Mouse (Mus musculus) embryonic facial prominence, embryonic 14.5 days (tissue): ENCODE measurements around the gene Themis2. TPM values are rescaled to one million over a fixed set of nuclear protein-coding genes. Genes with fewer than 3 reads are reported as not detected.
A peak's percentile ranks its signal among the peaks of the same experiment; 100 is the strongest.

Experiments used
- ATAC-seq: fragments of 200-750 bp; cut with Nextera tagmentation; 2 replicates; pipeline ENCODE4 v1.8.0; 2017; ENCODE audit warnings: low read depth, moderate number of reproducible peaks, moderate TSS enrichment
- DNase-seq: peaks from one replicate; pipeline ENCODE4 v3.0.0-alpha.2; 2015; ENCODE audit warnings: low spot score
- H3K27ac ChIP-seq: fragments of 300-500 bp; sonication (generic); replicated peaks from 2 replicates; pipeline ENCODE4 v1.5.1; 2014; ENCODE audit warnings: low read depth, mild to moderate bottlenecking, low read length, moderate library complexity
- H3K27me3 ChIP-seq: fragments of 300-500 bp; sonication (generic); replicated peaks from 2 replicates; pipeline ENCODE4 v1.6.1; 2014; ENCODE audit warnings: low read length; ENCODE audit not compliant: control insufficient read depth, insufficient read depth
- H3K36me3 ChIP-seq: fragments of 300-500 bp; sonication (generic); 2 replicates; pipeline ENCODE4 v1.6.1; 2014; ENCODE audit warnings: low read length, mixed read lengths; ENCODE audit not compliant: control insufficient read depth, insufficient read depth
- H3K4me1 ChIP-seq: fragments of 300-500 bp; sonication (generic); 2 replicates; pipeline ENCODE4 v1.6.1; 2014; ENCODE audit warnings: antibody characterized with exemption, low read length; ENCODE audit not compliant: control insufficient read depth, insufficient read depth
- H3K4me2 ChIP-seq: fragments of 300-500 bp; sonication (generic); 2 replicates; pipeline ENCODE4 v1.6.1; 2014; ENCODE audit warnings: low read depth, mild to moderate bottlenecking, low read length, moderate library complexity, mixed read lengths
- H3K4me3 ChIP-seq: fragments of 300-500 bp; sonication (generic); 2 replicates; pipeline ENCODE4 v1.5.1; 2014; ENCODE audit warnings: low read depth, mild to moderate bottlenecking, low read length
- H3K9ac ChIP-seq: fragments of 300-500 bp; sonication (generic); 2 replicates; pipeline ENCODE4 v1.6.1; 2014; ENCODE audit warnings: low read depth, mild to moderate bottlenecking, low read length, moderate library complexity, mixed read lengths
- H3K9me3 ChIP-seq: fragments of 300-500 bp; sonication (generic); 2 replicates; pipeline ENCODE4 v1.6.1; 2016; ENCODE audit warnings: low read length; ENCODE audit not compliant: control insufficient read depth
- WGBS: fragments of 180-500 bp; shearing (Covaris S2); extraction: QIAGEN DNeasy Blood & Tissue Kit; methylation state at CpG from one replicate; pipeline ENCODE4 v1.1.7; 2014; 5-methylcytosine and 5-hydroxymethylcytosine counted together
- polyA plus RNA-seq: library from polyadenylated mRNA; unstranded; fragments of >200 nt; fragmentation: Nextera tagmentation; extraction: Ambion mirVana; gene quantifications from 2 replicates; pipeline ENCODE4 v1.2.1, GENCODE M21; 2014

The Themis2 gene
- polyA plus RNA-seq, result 1.3 and 2.1 TPM in 2 replicates

- WGBS, result 2% methylated on average over 20 of the region's 21 CpGs
- no peak within 1 kb of the TSS for H3K27ac ChIP-seq
- peak within 1 kb of the TSS; percentile 34; the same call in 1 of the 2 replicates for H3K9ac ChIP-seq
- H3K27me3 ChIP-seq, result peaks cover 23% of the 10 kb centered on the region
- no peaks in the 10 kb centered on the region for H3K9me3 ChIP-seq
- DNase-seq (peak; percentile 50), ATAC-seq (no peak)
- peak within 1 kb of the TSS; percentile 52 for H3K4me2 ChIP-seq
- peak within 1 kb of the TSS; percentile 27 for H3K4me3 ChIP-seq
- no peaks in the 10 kb centered on the region for H3K4me1 ChIP-seq
- no peaks in the 10 kb centered on the region for H3K36me3 ChIP-seq
Observed at GRCm38 (mm10) chr4:132796196-132796886, at the start of gene Themis2. Themis2 (minus strand) TSS chr4:132796387.

- Histone ChIP-seq H3K9me3 (no peaks in the 10 kb centered on the region), H3K27ac (peak overlapping the region; percentile 77), H3K4me2 (peak overlapping the region; percentile 83), H3K4me3 (peak overlapping the region; percentile 87), H3K36me3 (peaks cover 23% of the 10 kb centered on the region), H3K4me1 (peaks cover 15% of the 10 kb centered on the region), H3K9ac (peak overlapping the region; percentile 93), H3K27me3 (no peaks in the 10 kb centered on the region)
- WGBS, result 64% methylated on average over 1 of the region's 1 CpGs
- no peak for DNase-seq
- ATAC-seq, result no peak
Observed at GRCm38 (mm10) chr4:132843705-132844071, 47.5 kb upstream of the Themis2 start.

GRCm38 (mm10) chr4:132842970-132843704 lies 47.0 kb upstream of the Themis2 start, which contains the start of gene Ppp1r8:
Ppp1r8 (minus strand) TSS chr4:132843169.
- H3K27me3 ChIP-seq, result no peaks in the 10 kb centered on the region
- peak; percentile 100 for ATAC-seq
- 2% methylated on average over 31 of the region's 40 CpGs for WGBS

GRCm38 (mm10) chr4:132842281-132842906 lies 46.2 kb upstream of the Themis2 start:
- H3K9me3 ChIP-seq, result no peaks in the 10 kb centered on the region
- H3K27me3 ChIP-seq, result no peaks in the 10 kb centered on the region
- H3K4me2 ChIP-seq, result peak overlapping the region; percentile 83
- H3K4me3 ChIP-seq, result peak overlapping the region; percentile 87
- WGBS, result under 1% methylated on average over 30 of the region's 30 CpGs
- DNase-seq, result peak; percentile 22
- ATAC-seq, result 0 out of 2 replicates have a peak, but pooled peaks have one; percentile 14
- H3K27ac ChIP-seq, result peak overlapping the region; percentile 77
- H3K4me1 ChIP-seq, result peaks cover 15% of the 10 kb centered on the region
- peak overlapping the region; percentile 93 for H3K9ac ChIP-seq
- peaks cover 30% of the 10 kb centered on the region for H3K36me3 ChIP-seq

More at GRCm38 (mm10) chr4:132842970-132843704, 47.0 kb upstream of the Themis2 start, which contains the start of gene Ppp1r8:
- Histone ChIP-seq H3K9ac (peak within 1 kb of the TSS; percentile 93), H3K4me3 (peak within 1 kb of the TSS; percentile 87), H3K4me2 (peak within 1 kb of the TSS; percentile 83), H3K9me3 (no peaks in the 10 kb centered on the region), H3K36me3 (peaks cover 28% of the 10 kb centered on the region), H3K4me1 (peaks cover 15% of the 10 kb centered on the region), H3K27ac (peak within 1 kb of the TSS; percentile 77)
- peak; percentile 98 for DNase-seq

- Histone ChIP-seq H3K27me3 (no peaks in the 10 kb centered on the region), H3K36me3 (peaks cover 39% of the 10 kb centered on the region), H3K9ac (peak overlapping the region; percentile 93), H3K27ac (no peak overlapping the region), H3K4me1 (peaks cover 15% of the 10 kb centered on the region), H3K9me3 (no peaks in the 10 kb centered on the region), H3K4me2 (peak overlapping the region; percentile 83), H3K4me3 (peak overlapping the region; percentile 87)
- ATAC-seq (no peak), DNase-seq (no peak)
- 72% methylated on average over 3 of the region's 3 CpGs for WGBS
Observed at GRCm38 (mm10) chr4:132841493-132841892, 45.3 kb upstream of the Themis2 start.

- H3K4me1 ChIP-seq, result no peaks in the 10 kb centered on the region
- H3K27me3 ChIP-seq, result no peaks in the 10 kb centered on the region
- H3K9me3 ChIP-seq, result peaks cover 13% of the 10 kb centered on the region; the same call in 1 of the 2 replicates
- H3K9ac ChIP-seq, result no peak overlapping the region
- H3K4me3 ChIP-seq, result no peak overlapping the region
- WGBS, result 77% methylated on average over 8 of the region's 8 CpGs
- peak; percentile 19 for DNase-seq
- no peak for ATAC-seq
- peaks cover 39% of the 10 kb centered on the region for H3K36me3 ChIP-seq
- H3K27ac ChIP-seq, result no peak overlapping the region
- no peak overlapping the region for H3K4me2 ChIP-seq
Observed at GRCm38 (mm10) chr4:132823614-132824366, 27.6 kb upstream of the Themis2 start.

- 52% methylated on average over 2 of the region's 2 CpGs for WGBS
- no peaks in the 10 kb centered on the region for H3K4me1 ChIP-seq
- DNase-seq, result no peak
- no peak for ATAC-seq
- no peaks in the 10 kb centered on the region for H3K36me3 ChIP-seq
- H3K4me2 ChIP-seq, result no peak overlapping the region
- no peak overlapping the region for H3K9ac ChIP-seq
- peaks cover 13% of the 10 kb centered on the region; the same call in 1 of the 2 replicates for H3K9me3 ChIP-seq
- H3K27ac ChIP-seq, result no peak overlapping the region
- H3K4me3 ChIP-seq, result no peak overlapping the region
- H3K27me3 ChIP-seq, result no peaks in the 10 kb centered on the region
Observed at GRCm38 (mm10) chr4:132818442-132818841, 22.3 kb upstream of the Themis2 start.

- H3K4me2 ChIP-seq, result no peak overlapping the region
- H3K27me3 ChIP-seq, result no peaks in the 10 kb centered on the region
- no peak overlapping the region for H3K9ac ChIP-seq
- no peaks in the 10 kb centered on the region for H3K4me1 ChIP-seq
- H3K4me3 ChIP-seq, result no peak overlapping the region
- H3K36me3 ChIP-seq, result no peaks in the 10 kb centered on the region
- no peak for ATAC-seq
- H3K9me3 ChIP-seq, result peaks cover 17% of the 10 kb centered on the region; the same call in 1 of the 2 replicates
- H3K27ac ChIP-seq, result no peak overlapping the region
- 42% methylated on average over 2 of the region's 2 CpGs for WGBS
- DNase-seq, result no peak
Observed at GRCm38 (mm10) chr4:132816855-132817254, 20.7 kb upstream of the Themis2 start.
